Mouse (Mus musculus) lung, postnatal 10 days (tissue): Measurements from ENCODE around the gene Hspbp1.

Experiments
- DNase-seq: peaks from one replicate; pipeline ENCODE4 v3.0.0; 2021

Hspbp1 gene

GRCm38 (mm10) chr7:4663742-4664141 lies 21.1 kb downstream of the Hspbp1 start:
- DNase-seq, result no peak

GRCm38 (mm10) chr7:4663179-4663578 lies 21.7 kb downstream of the Hspbp1 start:
- no peak for DNase-seq

- DNase-seq, result no peak
These were observed 24.9 kb downstream of the Hspbp1 start for GRCm38 (mm10) chr7:4659911-4660443.

- DNase-seq, result peak; percentile 98
These were observed 25.8 kb downstream of the Hspbp1 start, which contains the start of gene Ppp6r1 for GRCm38 (mm10) chr7:4658912-4659551. Gene Ppp6r1, minus strand, starts transcription at chr7:4659019.

- DNase-seq, result no peak
These were observed 26.6 kb downstream of the Hspbp1 start for GRCm38 (mm10) chr7:4658128-4658907.

- DNase-seq, result no peak
These were observed 27.2 kb downstream of the Hspbp1 start for GRCm38 (mm10) chr7:4657521-4658127.

- no peak for DNase-seq
These were observed 28.1 kb downstream of the Hspbp1 start for GRCm38 (mm10) chr7:4656818-4657217.

- no peak for DNase-seq
These were observed 29.0 kb downstream of the Hspbp1 start for GRCm38 (mm10) chr7:4655916-4656315.

GRCm38 (mm10) chr7:4655393-4655792 lies 29.5 kb downstream of the Hspbp1 start:
- no peak for DNase-seq

GRCm38 (mm10) chr7:4654221-4654620 lies 30.6 kb downstream of the Hspbp1 start:
- DNase-seq, result no peak

GRCm38 (mm10) chr7:4653780-4654179 lies 31.1 kb downstream of the Hspbp1 start:
- peak; percentile 42 for DNase-seq

- no peak for DNase-seq
These were observed 31.5 kb downstream of the Hspbp1 start for GRCm38 (mm10) chr7:4653351-4653750.

GRCm38 (mm10) chr7:4652726-4653125 lies 32.1 kb downstream of the Hspbp1 start:
- no peak for DNase-seq

- DNase-seq, result no peak
These were observed 33.3 kb downstream of the Hspbp1 start for GRCm38 (mm10) chr7:4651581-4651980.

- DNase-seq, result no peak
These were observed 36.9 kb downstream of the Hspbp1 start for GRCm38 (mm10) chr7:4647992-4648391.

GRCm38 (mm10) chr7:4647291-4647690 lies 37.6 kb downstream of the Hspbp1 start:
- peak; percentile 66 for DNase-seq

- no peak for DNase-seq
These were observed 38.1 kb downstream of the Hspbp1 start for GRCm38 (mm10) chr7:4646806-4647205.

GRCm38 (mm10) chr7:4643225-4643624 lies 41.6 kb downstream of the Hspbp1 start:
- DNase-seq, result no peak

GRCm38 (mm10) chr7:4641956-4642355 lies 42.9 kb downstream of the Hspbp1 start:
- DNase-seq, result no peak

GRCm38 (mm10) chr7:4641155-4641554 lies 43.7 kb downstream of the Hspbp1 start:
- no peak for DNase-seq

GRCm38 (mm10) chr7:4636179-4636578 lies 48.7 kb downstream of the Hspbp1 start:
- DNase-seq, result no peak

- DNase-seq, result no peak
These were observed 53.8 kb downstream of the Hspbp1 start, which contains the start of gene Tmem86b for GRCm38 (mm10) chr7:4631031-4631430. Gene Tmem86b, minus strand, starts transcription at chr7:4631422.

- no peak for DNase-seq
These were observed 54.7 kb downstream of the Hspbp1 start for GRCm38 (mm10) chr7:4630198-4630597.

- DNase-seq, result no peak
These were observed 55.3 kb downstream of the Hspbp1 start for GRCm38 (mm10) chr7:4629586-4629985.
